Mouse (Mus musculus): ENCODE data around the gene Mobp.

DNA sequence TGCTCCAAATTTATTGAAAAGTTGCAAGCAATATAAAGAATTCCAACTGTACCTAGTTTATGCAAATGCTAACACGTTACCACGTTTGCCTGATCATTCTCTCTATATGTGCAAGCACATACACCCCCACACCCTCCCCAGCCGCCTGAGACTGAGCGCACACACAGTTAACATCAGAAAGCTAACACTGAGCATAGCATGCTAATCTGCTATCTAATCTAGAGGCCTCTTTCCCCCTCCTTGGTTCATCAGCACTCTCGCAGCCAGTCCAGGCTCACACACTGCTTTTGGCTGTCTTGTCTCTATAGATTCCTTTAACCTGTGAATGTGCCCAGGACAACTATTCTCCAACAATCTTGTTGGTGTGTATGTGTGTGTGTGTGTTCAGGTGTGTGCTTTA is 1.6 kb downstream of the Mobp start:
- TF ChIP-seq CTCF (IDR thresholded peaks at IDR 0.05; ENCODE audit: insufficient read depth, low read length) (no peak), POLR2A (IDR thresholded peaks at IDR 0.05; ENCODE audit: borderline replicate concordance, extremely low read depth, low read depth, low read length) (no peak)

All from lung, adult 2 months (tissue).